Mouse (Mus musculus) thymus, adult 2 months (tissue): ENCODE data around the gene Nub1.

Experiments
- CTCF ChIP-seq: fragments of 200-500 bp; IDR thresholded peaks from 2 replicates; pipeline ENCODE4 v1.5.1; 2012; ENCODE audit warnings: mild to moderate bottlenecking, control low read depth, low read length, moderate library complexity, borderline replicate concordance; ENCODE audit not compliant: control insufficient read depth, poor library complexity, insufficient read depth; ENCODE audit errors: extremely low read depth
- POLR2A ChIP-seq: fragments of 200-500 bp; IDR thresholded peaks from 2 replicates; pipeline ENCODE4 v1.6.1; 2012; ENCODE audit warnings: mild to moderate bottlenecking, low read length, control low read depth, moderate library complexity; ENCODE audit not compliant: control insufficient read depth, poor library complexity, insufficient read depth; ENCODE audit errors: extremely low read depth

- TF ChIP-seq CTCF (no peak), POLR2A (no peak)
These were observed 24.6 kb downstream of the Nub1 start for GRCm38 (mm10) chr5:24709962-24710361.
